Mouse (Mus musculus) kidney, postnatal 0 days (tissue): ENCODE measurements at regions not wholly inside any gene's neighbourhood (a gene's known extent, or its start where the extent isn't known, plus 50 kb on each side); places are given as distances from the start of the nearest gene placed in this dataset.
"Not testable (repeated sequence)": the region's sequence is repeated elsewhere in the genome, so short reads cannot be mapped to it uniquely, and the experiment has no call there.

Experiments used
- ATAC-seq: fragments of 200-750 bp; cut with Nextera tagmentation; replicated peaks from 2 replicates; pipeline ENCODE4 v1.8.0; 2017; ENCODE audit warnings: low read depth, moderate number of reproducible peaks, moderate TSS enrichment, moderate library complexity; ENCODE audit not compliant: low FRiP score
- DNase-seq: peaks from one replicate; pipeline ENCODE4 v3.0.0-alpha.2; 2016; ENCODE audit warnings: low spot score
- H3K27ac ChIP-seq: fragments of 300-500 bp; sonication (generic); 2 replicates; pipeline ENCODE4 v1.5.1; 2014; ENCODE audit warnings: mild to moderate bottlenecking
- H3K27me3 ChIP-seq: fragments of 300-500 bp; sonication (generic); 2 replicates; pipeline ENCODE4 v1.6.1; 2014; ENCODE audit warnings: low read length, mixed read lengths; ENCODE audit not compliant: insufficient read depth
- H3K36me3 ChIP-seq: fragments of 300-500 bp; sonication (generic); 2 replicates; pipeline ENCODE4 v1.6.1; 2014; ENCODE audit warnings: low read length, mixed read lengths; ENCODE audit not compliant: insufficient read depth
- H3K4me1 ChIP-seq: fragments of 300-500 bp; sonication (generic); replicated peaks from 2 replicates; pipeline ENCODE4 v1.6.1; 2014; ENCODE audit warnings: antibody characterized with exemption, low read length, mixed read lengths; ENCODE audit not compliant: insufficient read depth
- H3K4me2 ChIP-seq: fragments of 300-500 bp; sonication (generic); 2 replicates; pipeline ENCODE4 v1.6.1; 2014; ENCODE audit warnings: mild to moderate bottlenecking, low read length, moderate library complexity, mixed read lengths
- H3K4me3 ChIP-seq: fragments of 300-500 bp; sonication (generic); replicated peaks from 2 replicates; pipeline ENCODE4 v1.5.1; 2014; ENCODE audit warnings: low read depth, low read length
- H3K9ac ChIP-seq: fragments of 300-500 bp; sonication (generic); 2 replicates; pipeline ENCODE4 v1.6.1; 2014; ENCODE audit warnings: low read depth, low read length
- H3K9me3 ChIP-seq: fragments of 300-500 bp; sonication (generic); replicated peaks from 2 replicates; pipeline ENCODE4 v1.6.1; 2016; ENCODE audit warnings: low read length, inconsistent platforms, mixed read lengths
- CTCF ChIP-seq: IDR thresholded peaks from 2 replicates; pipeline ENCODE4 v1.5.1; 2016; ENCODE audit warnings: antibody characterized with exemption, low read depth, mild to moderate bottlenecking, moderate library complexity
- WGBS: fragments of 180-500 bp; shearing (Covaris S2); extraction: QIAGEN DNeasy Blood & Tissue Kit; methylation state at CpG from one replicate; pipeline ENCODE4 v1.1.7; 2014; 5-methylcytosine and 5-hydroxymethylcytosine counted together

DNA sequence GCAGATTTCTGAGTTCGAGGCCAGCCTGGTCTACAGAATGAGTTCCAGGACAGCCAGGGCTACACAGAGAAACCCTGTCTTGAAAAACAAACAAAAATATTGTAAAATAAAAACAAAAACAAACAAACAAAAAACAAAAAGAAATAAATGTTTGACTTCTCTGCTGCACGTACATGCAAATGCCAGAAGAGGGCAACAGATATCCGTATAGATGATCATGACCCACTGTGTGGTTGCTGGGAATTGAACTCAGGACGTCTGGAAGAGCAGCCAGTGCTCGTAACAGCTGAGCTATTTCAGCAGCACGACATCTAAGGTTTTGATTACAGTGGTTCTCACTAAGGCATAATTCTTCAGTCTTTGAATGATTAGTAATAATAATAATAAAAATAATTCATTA is 262.8 kb downstream of the Eepd1 start:
- H3K4me3 ChIP-seq, result no peak overlapping the region
- DNase-seq, result no peak
- 63% methylated on average over 6 of the region's 6 CpGs for WGBS
- no peaks in the 10 kb centered on the region for H3K4me1 ChIP-seq
- ATAC-seq, result no peak
- TF ChIP-seq CTCF, result peak; percentile 23; the same call in 1 of the 2 replicates
- no peak overlapping the region for H3K27ac ChIP-seq
- H3K9ac ChIP-seq, result no peak overlapping the region
- no peaks in the 10 kb centered on the region for H3K9me3 ChIP-seq
- H3K4me2 ChIP-seq, result no peak overlapping the region
- H3K27me3 ChIP-seq, result no peaks in the 10 kb centered on the region
- no peaks in the 10 kb centered on the region for H3K36me3 ChIP-seq

DNA sequence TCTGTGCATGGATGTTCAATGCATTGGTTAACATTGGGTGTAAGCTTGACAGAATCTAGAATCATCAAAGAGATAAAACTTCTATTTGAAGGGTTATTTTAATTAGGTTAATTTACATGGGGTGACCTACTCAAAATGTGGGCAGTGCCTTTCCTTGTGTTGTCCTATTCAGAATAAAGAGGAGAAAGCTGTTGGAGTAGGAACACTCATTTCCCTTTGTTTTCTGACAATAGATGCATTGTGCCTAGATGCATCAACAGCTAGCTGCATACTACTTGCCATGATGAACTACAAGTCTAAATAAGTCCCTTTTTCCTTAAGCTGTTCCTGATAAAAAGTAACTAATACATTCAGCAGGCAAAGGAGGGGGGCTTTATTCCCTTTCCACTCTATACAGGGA is 269.8 kb downstream of the Eepd1 start:
- Histone ChIP-seq H3K9ac (no peak overlapping the region), H3K36me3 (no peaks in the 10 kb centered on the region), H3K4me2 (no peak overlapping the region), H3K9me3 (no peaks in the 10 kb centered on the region), H3K4me1 (no peaks in the 10 kb centered on the region), H3K27me3 (no peaks in the 10 kb centered on the region), H3K4me3 (no peak overlapping the region), H3K27ac (no peak overlapping the region)
- TF ChIP-seq CTCF, result no peak
- DNase-seq, result no peak
- ATAC-seq, result no peak

DNA sequence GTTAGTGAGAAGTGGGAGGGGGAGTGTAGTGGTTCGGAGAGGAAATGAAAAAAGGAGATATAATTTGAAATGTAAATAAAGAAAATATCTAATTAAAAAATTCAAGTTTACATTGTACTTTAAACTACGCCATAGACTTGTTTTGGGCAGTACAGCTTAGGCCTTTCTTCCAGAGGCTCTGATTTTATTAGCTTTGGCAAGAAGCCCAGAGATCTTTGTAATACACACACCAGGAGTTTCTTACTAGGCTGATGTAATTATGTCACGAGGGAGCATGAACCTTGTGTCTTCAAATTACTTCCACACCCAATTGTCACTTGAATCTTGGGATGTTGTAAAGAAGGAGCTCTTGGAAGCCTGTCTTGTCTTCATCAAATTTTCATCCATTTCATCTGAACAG is 292.6 kb downstream of the Eepd1 start:
- ATAC-seq (no peak), DNase-seq (peak; percentile 68)
- no peaks in the 10 kb centered on the region for H3K27me3 ChIP-seq
- no peak overlapping the region for H3K4me3 ChIP-seq
- H3K9me3 ChIP-seq, result no peaks in the 10 kb centered on the region
- H3K4me1 ChIP-seq, result no peaks in the 10 kb centered on the region
- no peak for TF ChIP-seq CTCF
- no peak overlapping the region for H3K4me2 ChIP-seq
- no peaks in the 10 kb centered on the region for H3K36me3 ChIP-seq
- no peak overlapping the region for H3K27ac ChIP-seq
- WGBS, result 22% methylated on average over 3 of the region's 3 CpGs
- H3K9ac ChIP-seq, result no peak overlapping the region

DNA sequence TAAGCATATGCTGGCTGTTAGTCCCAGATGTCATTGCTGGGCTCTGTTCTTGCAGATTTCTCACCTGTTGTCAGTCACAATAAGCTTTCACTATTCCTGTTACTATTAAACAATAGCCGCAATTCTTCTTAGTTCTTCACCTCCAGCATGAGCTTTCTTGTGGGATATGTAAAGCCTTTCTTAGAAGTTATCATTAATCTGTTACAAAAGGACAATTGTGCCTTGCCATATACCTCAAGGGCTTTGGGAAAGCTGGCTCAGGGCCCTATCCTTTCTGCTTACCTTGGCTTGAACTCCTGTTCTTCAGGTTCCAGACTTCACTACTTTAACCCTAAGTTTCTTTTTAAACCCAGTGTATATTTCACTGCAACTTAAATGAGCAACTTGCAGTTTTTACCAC is 301.3 kb downstream of the Eepd1 start:
- TF ChIP-seq CTCF, result no peak
- Histone ChIP-seq H3K9ac (no peak overlapping the region), H3K27me3 (no peaks in the 10 kb centered on the region), H3K4me2 (no peak overlapping the region), H3K36me3 (no peaks in the 10 kb centered on the region), H3K4me1 (no peaks in the 10 kb centered on the region), H3K27ac (no peak overlapping the region), H3K4me3 (no peak overlapping the region), H3K9me3 (no peaks in the 10 kb centered on the region)
- ATAC-seq, result no peak
- WGBS, result 87% methylated on average over 1 of the region's 1 CpGs
- DNase-seq, result no peak

DNA sequence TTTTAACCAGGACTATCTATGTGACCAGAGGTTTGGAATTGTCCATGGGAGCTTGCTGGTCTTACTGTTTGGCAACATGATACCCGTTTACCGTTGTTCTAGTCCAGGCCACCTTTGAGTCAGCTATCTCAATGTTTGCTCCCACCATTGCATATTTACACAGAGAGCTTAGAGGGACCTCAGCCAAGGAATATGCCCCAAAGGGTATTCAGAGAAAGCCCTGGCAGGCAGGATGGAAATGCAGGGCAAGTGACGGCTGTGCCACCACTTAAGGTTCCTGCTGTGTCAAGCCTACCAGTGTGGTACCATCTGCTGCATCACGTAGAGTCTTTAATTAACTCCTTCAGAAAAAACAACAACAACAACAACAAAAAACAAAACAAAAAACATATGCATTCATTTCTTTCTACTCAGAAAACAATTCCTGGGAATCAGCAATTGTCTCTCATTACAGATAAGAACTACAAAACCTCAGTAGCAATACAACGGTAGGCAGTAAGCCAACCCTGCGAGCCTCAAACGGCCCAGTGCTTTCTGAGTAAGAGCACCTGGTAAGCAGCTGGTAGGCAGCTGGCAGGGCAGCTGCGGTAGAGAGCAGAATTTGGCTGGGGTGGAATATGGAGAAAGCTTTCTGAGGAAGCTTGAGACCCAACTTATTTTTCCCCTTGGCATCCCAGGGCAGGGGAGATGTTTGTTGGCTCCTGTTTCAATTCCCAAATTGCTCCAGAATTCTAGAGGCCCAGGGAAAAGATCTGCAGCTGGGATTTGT is 314.0 kb downstream of the Eepd1 start:
- Histone ChIP-seq H3K27ac (no peak overlapping the region), H3K4me1 (no peaks in the 10 kb centered on the region)
- DNase-seq, result no peak

DNA sequence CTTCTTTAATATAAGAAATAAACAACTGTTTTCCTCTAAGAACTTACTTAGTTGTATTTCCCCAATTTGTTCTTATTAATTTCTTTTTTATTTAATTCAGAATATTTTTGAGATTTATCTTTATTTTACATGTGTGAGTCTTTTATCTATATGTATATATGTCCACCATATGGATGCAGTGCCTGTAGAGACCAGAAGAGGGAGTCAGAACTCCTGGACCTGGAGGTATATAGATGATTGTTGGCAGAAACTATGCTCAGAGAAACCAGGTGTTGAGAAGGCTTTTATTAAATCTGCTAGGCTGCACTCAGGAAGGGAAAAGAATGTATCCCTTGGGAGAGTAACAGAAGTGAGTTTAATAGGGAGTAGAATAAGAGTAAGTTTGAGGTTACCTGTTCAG is 328.2 kb downstream of the Eepd1 start:
- DNase-seq (no peak), ATAC-seq (no peak)
- no peaks in the 10 kb centered on the region for H3K9me3 ChIP-seq
- H3K27me3 ChIP-seq, result no peaks in the 10 kb centered on the region
- TF ChIP-seq CTCF, result no peak
- no peak overlapping the region for H3K27ac ChIP-seq
- H3K4me1 ChIP-seq, result no peaks in the 10 kb centered on the region
- no peaks in the 10 kb centered on the region for H3K36me3 ChIP-seq
- H3K9ac ChIP-seq, result no peak overlapping the region
- H3K4me2 ChIP-seq, result no peak overlapping the region
- H3K4me3 ChIP-seq, result no peak overlapping the region

More for the DNA sequence above, 314.0 kb downstream of the Eepd1 start:
- Histone ChIP-seq H3K36me3 (no peaks in the 10 kb centered on the region), H3K4me3 (no peak overlapping the region), H3K4me2 (no peak overlapping the region), H3K9me3 (no peaks in the 10 kb centered on the region), H3K27me3 (no peaks in the 10 kb centered on the region), H3K9ac (no peak overlapping the region)
- WGBS, result 72% methylated on average over 8 of the region's 8 CpGs
- no peak for ATAC-seq
- TF ChIP-seq CTCF, result no peak

DNA sequence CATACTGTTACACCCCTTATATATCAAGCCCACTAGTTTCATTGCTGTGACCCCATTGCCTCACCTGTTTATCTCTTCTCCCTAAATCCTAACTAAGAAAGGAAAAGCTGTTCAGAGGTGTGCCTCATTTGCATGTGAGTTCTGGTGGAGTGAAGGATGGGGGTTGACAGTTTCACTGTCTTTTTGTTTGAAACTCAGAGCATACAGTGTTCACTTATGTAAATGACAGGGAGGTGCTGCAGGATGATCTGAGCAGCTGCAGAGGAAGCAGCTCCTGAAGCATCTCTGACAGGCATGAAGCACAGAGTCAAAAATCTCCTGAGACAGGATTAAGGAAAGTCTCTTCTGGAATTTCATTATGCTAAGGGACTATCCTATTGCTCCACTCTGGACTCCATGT is 351.9 kb downstream of the Eepd1 start:
- Histone ChIP-seq H3K36me3 (no peaks in the 10 kb centered on the region), H3K4me1 (no peaks in the 10 kb centered on the region), H3K9ac (no peak overlapping the region), H3K27me3 (no peaks in the 10 kb centered on the region), H3K4me3 (no peak overlapping the region), H3K9me3 (no peaks in the 10 kb centered on the region), H3K4me2 (no peak overlapping the region), H3K27ac (no peak overlapping the region)
- no peak for TF ChIP-seq CTCF
- DNase-seq, result no peak
- no peak for ATAC-seq

DNA sequence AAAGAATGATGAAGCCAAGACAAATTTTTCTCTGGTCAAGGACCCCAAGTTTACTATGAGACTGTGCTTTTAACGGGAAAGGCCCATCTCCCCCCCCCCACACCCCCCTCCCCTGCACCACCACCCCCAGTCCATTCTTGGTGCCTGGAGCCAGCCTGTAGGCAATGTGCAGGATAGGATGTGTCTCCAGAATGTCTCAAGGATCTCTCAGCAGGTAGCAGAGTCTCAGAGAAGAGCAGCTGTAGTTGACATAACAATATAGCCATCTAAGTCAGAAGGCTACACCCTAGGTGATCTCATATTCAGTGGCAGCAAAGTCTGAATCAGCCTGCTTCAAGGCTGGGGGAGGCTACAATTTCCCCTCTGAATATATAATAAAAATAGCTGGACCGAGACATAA is 368.6 kb downstream of the Eepd1 start:
- not testable (repeated sequence) for H3K27ac ChIP-seq, H3K4me2 ChIP-seq, DNase-seq, H3K27me3 ChIP-seq, H3K9ac ChIP-seq, H3K9me3 ChIP-seq, H3K4me1 ChIP-seq, H3K36me3 ChIP-seq, H3K4me3 ChIP-seq, ATAC-seq
- WGBS, result 92% methylated on average over 2 of the region's 2 CpGs

DNA sequence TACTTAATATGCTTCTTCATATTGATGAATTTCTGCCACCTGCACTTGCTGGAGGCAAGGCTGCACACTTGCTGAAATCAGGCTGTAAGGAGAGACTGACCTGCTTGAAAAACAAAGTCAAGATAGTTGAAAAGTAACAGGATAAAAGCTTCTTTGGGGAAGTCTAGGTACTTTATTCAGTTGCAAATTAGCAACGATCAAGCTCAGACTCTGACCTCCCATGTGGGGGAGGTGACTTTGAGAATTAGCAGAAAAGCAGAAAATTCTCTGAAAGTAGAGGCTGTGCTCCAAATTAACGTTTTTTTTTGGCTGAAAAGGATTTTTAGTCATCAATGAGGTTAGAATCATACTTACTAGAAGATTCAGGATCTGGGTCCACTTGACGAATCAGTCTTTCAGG is 369.3 kb downstream of the Eepd1 start:
- not testable (repeated sequence) for H3K4me1 ChIP-seq, ATAC-seq, H3K4me3 ChIP-seq, H3K9me3 ChIP-seq, H3K36me3 ChIP-seq, H3K27me3 ChIP-seq, H3K4me2 ChIP-seq, DNase-seq, H3K27ac ChIP-seq, H3K9ac ChIP-seq
- 50% methylated on average over 3 of the region's 3 CpGs for WGBS
